Mouse (Mus musculus) CD4-positive helper T cell, adult 2 months (primary cell): ENCODE data around the gene Dcaf11.

Source experiments
- DNase-seq: peaks from one replicate; pipeline ENCODE4 v3.0.0-alpha.2; 2012; ENCODE audit warnings: low read depth, missing footprints, low spot score

Dcaf11 gene

GRCm38 (mm10) chr14:55555788-55556187 is 4.0 kb upstream of the Dcaf11 start:
- no peak for DNase-seq

- peak; percentile 77 for DNase-seq
Observed at GRCm38 (mm10) chr14:55557003-55557402, 2.8 kb upstream of the Dcaf11 start.

GRCm38 (mm10) chr14:55557587-55557986 is 2.2 kb upstream of the Dcaf11 start:
- DNase-seq = no peak

- DNase-seq = no peak
Observed at GRCm38 (mm10) chr14:55558740-55559448, 912 bp upstream of the Dcaf11 start.

- DNase-seq = peak; percentile 99
Observed at GRCm38 (mm10) chr14:55560202-55561073, 632 bp downstream of the Dcaf11 start, which contains the start of gene A730061H03Rik. A730061H03Rik (minus strand) TSS chr14:55560406.

GRCm38 (mm10) chr14:55561860-55562259 is 2.1 kb downstream of the Dcaf11 start:
- no peak for DNase-seq

GRCm38 (mm10) chr14:55563249-55563648 is 3.4 kb downstream of the Dcaf11 start:
- no peak for DNase-seq

GRCm38 (mm10) chr14:55565748-55566147 is 5.9 kb downstream of the Dcaf11 start:
- DNase-seq = no peak

GRCm38 (mm10) chr14:55567496-55567895 is 7.7 kb downstream of the Dcaf11 start:
- no peak for DNase-seq

- no peak for DNase-seq
Observed at GRCm38 (mm10) chr14:55570588-55570987, 10.8 kb downstream of the Dcaf11 start.

- DNase-seq = no peak
Observed at GRCm38 (mm10) chr14:55571760-55572159, 12.0 kb downstream of the Dcaf11 start.

GRCm38 (mm10) chr14:55575302-55575701 is 15.5 kb downstream of the Dcaf11 start, which contains the start of gene Fitm1:
Fitm1 (plus strand) TSS chr14:55575617.
- no peak for DNase-seq

GRCm38 (mm10) chr14:55575711-55576110 is 15.9 kb downstream of the Dcaf11 start:
- no peak for DNase-seq

GRCm38 (mm10) chr14:55576376-55576775 is 16.6 kb downstream of the Dcaf11 start:
- DNase-seq = no peak

- peak; percentile 90 for DNase-seq
Observed at GRCm38 (mm10) chr14:55577871-55578667, 18.3 kb downstream of the Dcaf11 start, which contains the start of gene Psme1. Psme1 (plus strand) TSS chr14:55578123.

GRCm38 (mm10) chr14:55578668-55579269 is 19.0 kb downstream of the Dcaf11 start:
- peak; percentile 66 for DNase-seq

- no peak for DNase-seq
Observed at GRCm38 (mm10) chr14:55579511-55580496, 20.0 kb downstream of the Dcaf11 start.

GRCm38 (mm10) chr14:55580731-55581130 is 20.9 kb downstream of the Dcaf11 start:
- no peak for DNase-seq

GRCm38 (mm10) chr14:55581981-55582681 is 22.3 kb downstream of the Dcaf11 start:
- no peak for DNase-seq
